Mouse (Mus musculus): ENCODE measurements around the gene Spag6l. TPM values are rescaled to one million over a fixed set of nuclear protein-coding genes. Genes with fewer than 3 reads are reported as not detected.

Spag6l gene
- total RNA-seq, 2 experiments from 2014 or later = not detected

Other genes starting within 250 kb of the Spag6l start
- 8.6 and 14.0 TPM in 2 replicates for gene Fgd4, start 228.9 kb downstream of the Spag6l start, total RNA-seq (2015; ENCODE audit: low replicate concordance)
- 11.9 and 12.4 TPM in 2 replicates for gene Fgd4, start 228.9 kb downstream of the Spag6l start, total RNA-seq (2017; ENCODE audit: low replicate concordance)
- not detected in 2 replicates for gene Olfr19, start 153.1 kb downstream of the Spag6l start, total RNA-seq (2015; ENCODE audit: low replicate concordance)
- gene Olfr19, start 153.1 kb downstream of the Spag6l start, total RNA-seq (2017; ENCODE audit: low replicate concordance) = not detected in 2 replicates
- not detected in 2 replicates for gene Igll1, start 34.5 kb upstream of the Spag6l start, total RNA-seq (2015; ENCODE audit: low replicate concordance)
- gene Igll1, start 34.5 kb upstream of the Spag6l start, total RNA-seq (2017; ENCODE audit: low replicate concordance) = not detected in 2 replicates
- gene Top3b, start 41.3 kb upstream of the Spag6l start, total RNA-seq (2015; ENCODE audit: low replicate concordance) = 19.9 and 27.7 TPM in 2 replicates
- 18.7 and 19.2 TPM in 2 replicates for gene Top3b, start 41.3 kb upstream of the Spag6l start, total RNA-seq (2017; ENCODE audit: low replicate concordance)
- not detected in 2 replicates for gene Vpreb1, start 41.4 kb upstream of the Spag6l start, total RNA-seq (2015; ENCODE audit: low replicate concordance)
- 0.85 TPM in 1 of 2 replicates, not detected in the other for gene Vpreb1, start 41.4 kb upstream of the Spag6l start, total RNA-seq (2017; ENCODE audit: low replicate concordance)
- 1.7 and 3.5 TPM in 2 replicates for gene Ppm1f, start 67.0 kb upstream of the Spag6l start, total RNA-seq (2015; ENCODE audit: low replicate concordance)
- gene Ppm1f, start 67.0 kb upstream of the Spag6l start, total RNA-seq (2017; ENCODE audit: low replicate concordance) = 1.4 and 2.7 TPM in 2 replicates
- gene Mapk1, start 153.9 kb upstream of the Spag6l start, total RNA-seq (2015; ENCODE audit: low replicate concordance) = 45.2 and 47.6 TPM in 2 replicates
- 52.4 and 53.0 TPM in 2 replicates for gene Mapk1, start 153.9 kb upstream of the Spag6l start, total RNA-seq (2017; ENCODE audit: low replicate concordance)
- gene Ypel1, start 240.2 kb upstream of the Spag6l start, total RNA-seq (2015; ENCODE audit: low replicate concordance) = not detected in 2 replicates
- not detected in 2 replicates for gene Ypel1, start 240.2 kb upstream of the Spag6l start, total RNA-seq (2017; ENCODE audit: low replicate concordance)

Measured in erythroblast, adult 5-6 weeks (primary cell).